Mouse (Mus musculus) stomach, postnatal 0 days (tissue): ENCODE measurements at regions not wholly inside any gene's neighbourhood (a gene's known extent, or its start where the extent isn't known, plus 50 kb on each side); places are given as distances from the start of the nearest gene placed in this dataset.

Experiments
- CTCF ChIP-seq: IDR thresholded peaks from 2 replicates; pipeline ENCODE4 v1.5.1; 2016; ENCODE audit warnings: antibody characterized with exemption, low read depth, mild to moderate bottlenecking, moderate library complexity
- EP300 ChIP-seq: optimal IDR thresholded peaks from 2 replicates; pipeline ENCODE3; 2016; ENCODE audit warnings: antibody characterized with exemption

- TF ChIP-seq CTCF (no peak), EP300 (no peak)
Observed at GRCm38 (mm10) chr12:90810666-90811065, 72.4 kb upstream of the Dio2 start.
